Mouse (Mus musculus): ENCODE data around the gene Vav2. TPM values are rescaled to one million over a fixed set of nuclear protein-coding genes. Genes with fewer than 3 reads are reported as not detected.

The Vav2 gene
- polyA plus RNA-seq, 1 experiment = 25.8 TPM

GRCm38 (mm10) chr2:27265819-27266218 lies 161.0 kb downstream of the Vav2 start:
- DNase-seq (ENCODE audit: low spot score) = no peak

- no peak for DNase-seq (ENCODE audit: low spot score)
These were observed 163.8 kb downstream of the Vav2 start for GRCm38 (mm10) chr2:27262984-27263383.

- no peak for DNase-seq (ENCODE audit: low spot score)
These were observed 175.4 kb downstream of the Vav2 start for GRCm38 (mm10) chr2:27251434-27251833.

DNA sequence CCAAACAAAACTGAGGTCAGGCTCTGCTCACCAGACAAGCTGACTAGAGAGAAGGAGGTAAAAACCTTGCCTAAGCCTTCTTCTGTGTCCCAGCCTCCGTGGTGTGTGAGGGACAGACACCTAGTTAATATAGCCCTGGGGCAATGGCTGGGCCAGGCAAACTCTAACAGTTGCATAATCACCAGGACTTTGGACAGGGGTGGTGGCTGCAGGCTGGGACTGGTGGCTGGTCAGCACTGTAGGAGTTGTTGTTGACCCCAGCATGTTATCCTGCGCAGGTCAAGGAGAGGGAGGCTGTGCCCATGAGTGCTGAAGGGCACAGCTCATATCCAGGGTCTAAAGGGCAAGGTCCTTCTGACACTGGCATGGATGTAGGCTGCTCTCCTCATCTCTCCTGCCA lies 178.6 kb downstream of the Vav2 start, which contains the start of gene Sardh:
Gene Sardh, minus strand, starts transcription at position 127 of the 400 bp plus-strand sequence.
- DNase-seq (ENCODE audit: low spot score) = no peak

DNA sequence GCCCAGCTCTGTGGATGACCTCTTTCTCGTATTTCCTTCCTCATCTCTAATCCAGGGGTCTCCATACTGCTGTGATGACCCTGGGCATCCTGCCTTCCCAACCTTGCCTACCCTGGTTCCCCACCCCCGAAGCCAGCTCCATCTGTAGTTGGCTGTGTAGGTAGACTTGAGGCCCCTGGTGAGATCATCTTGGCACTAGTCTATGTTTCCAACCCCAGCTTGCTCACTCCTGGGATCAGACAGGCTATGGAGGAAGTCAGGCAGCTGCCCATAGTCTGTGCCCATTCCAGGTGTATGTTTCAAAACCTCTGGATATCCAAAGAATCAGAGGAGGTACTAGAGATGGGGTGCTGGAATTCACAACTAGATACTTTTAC lies 179.4 kb downstream of the Vav2 start:
- no peak for DNase-seq (ENCODE audit: low spot score)

DNA sequence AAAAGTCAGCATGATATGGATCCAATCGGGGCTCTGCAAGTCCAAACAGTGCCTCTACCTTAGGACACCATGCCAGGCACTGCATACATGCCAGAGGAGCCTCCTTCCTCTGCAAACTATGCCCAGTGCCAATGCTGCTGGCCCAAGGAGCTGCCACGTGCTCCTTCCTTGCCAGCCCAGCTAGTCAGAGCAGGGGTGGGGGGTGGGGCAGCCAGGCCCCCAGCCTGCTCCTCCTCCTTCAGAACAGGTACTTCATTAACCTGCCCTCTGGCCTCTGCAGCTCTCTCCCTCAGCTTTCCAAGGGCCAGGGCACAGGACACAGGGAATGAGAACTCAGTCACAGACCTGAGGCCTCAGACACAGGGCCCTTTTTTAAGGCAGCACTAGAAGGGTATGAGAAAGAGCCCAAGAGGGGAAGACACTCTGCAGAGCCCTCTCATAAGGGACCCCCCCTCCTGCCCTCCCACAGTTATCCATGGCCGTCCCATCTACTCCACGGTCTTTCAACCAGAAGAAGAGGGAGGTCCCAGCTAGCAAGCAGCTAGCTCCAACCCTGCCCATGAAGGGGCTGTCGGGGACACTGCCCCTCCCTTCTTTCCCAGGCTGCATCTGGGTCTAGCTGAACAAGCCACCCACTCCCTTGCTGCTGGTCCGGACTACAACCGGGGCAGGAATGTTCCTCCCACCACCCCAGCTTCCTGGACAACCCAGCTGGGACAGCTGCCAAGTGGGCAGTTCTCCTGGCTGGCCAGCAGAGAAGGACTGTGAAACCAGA lies 179.9 kb downstream of the Vav2 start:
- peak; percentile 47 for DNase-seq (ENCODE audit: low spot score)

DNA sequence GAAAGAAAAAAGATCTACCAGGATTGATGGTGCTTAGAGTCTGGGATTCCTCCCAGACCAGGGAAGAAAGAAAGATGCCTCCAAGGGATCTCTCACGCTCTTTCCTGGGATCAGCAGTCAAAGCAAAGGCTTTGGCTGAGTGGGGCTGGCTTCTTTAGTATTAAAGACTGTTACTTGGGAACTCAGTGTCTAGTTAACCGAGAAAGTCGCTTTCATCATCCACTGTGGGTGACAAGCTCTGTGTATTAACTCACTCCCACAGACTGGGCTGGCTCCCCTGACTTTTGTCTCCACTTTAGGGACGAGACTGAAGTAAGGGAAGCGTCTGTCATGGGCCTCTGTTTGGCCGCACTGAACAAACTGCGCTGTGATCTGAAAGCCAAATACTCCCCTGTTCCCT lies 180.9 kb downstream of the Vav2 start:
- no peak for DNase-seq (ENCODE audit: low spot score)

- DNase-seq (ENCODE audit: low spot score) = peak; percentile 58
These were observed 189.5 kb downstream of the Vav2 start for GRCm38 (mm10) chr2:27237342-27237741.

GRCm38 (mm10) chr2:27235729-27236128 lies 191.1 kb downstream of the Vav2 start:
- no peak for DNase-seq (ENCODE audit: low spot score)

DNA sequence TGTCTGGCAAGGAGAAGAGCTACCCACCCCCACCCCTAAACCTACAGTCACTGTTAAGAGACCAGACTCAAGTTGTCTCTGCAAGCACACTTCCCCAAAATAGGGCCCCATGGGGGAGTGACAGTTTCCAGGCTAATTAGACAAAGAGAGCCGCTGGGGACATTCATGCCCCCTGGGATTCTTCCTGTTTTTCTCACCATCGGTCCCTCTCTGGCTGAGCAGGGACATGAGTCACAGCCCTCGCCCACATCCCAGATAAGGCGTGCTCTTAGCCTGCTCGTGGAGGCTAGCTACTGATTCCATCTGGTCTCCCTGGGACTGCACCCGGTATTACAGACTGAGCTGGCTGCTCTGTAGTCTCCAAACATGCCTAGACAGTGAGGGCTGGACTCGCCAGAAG lies 194.5 kb downstream of the Vav2 start:
- DNase-seq (ENCODE audit: low spot score) = no peak

DNA sequence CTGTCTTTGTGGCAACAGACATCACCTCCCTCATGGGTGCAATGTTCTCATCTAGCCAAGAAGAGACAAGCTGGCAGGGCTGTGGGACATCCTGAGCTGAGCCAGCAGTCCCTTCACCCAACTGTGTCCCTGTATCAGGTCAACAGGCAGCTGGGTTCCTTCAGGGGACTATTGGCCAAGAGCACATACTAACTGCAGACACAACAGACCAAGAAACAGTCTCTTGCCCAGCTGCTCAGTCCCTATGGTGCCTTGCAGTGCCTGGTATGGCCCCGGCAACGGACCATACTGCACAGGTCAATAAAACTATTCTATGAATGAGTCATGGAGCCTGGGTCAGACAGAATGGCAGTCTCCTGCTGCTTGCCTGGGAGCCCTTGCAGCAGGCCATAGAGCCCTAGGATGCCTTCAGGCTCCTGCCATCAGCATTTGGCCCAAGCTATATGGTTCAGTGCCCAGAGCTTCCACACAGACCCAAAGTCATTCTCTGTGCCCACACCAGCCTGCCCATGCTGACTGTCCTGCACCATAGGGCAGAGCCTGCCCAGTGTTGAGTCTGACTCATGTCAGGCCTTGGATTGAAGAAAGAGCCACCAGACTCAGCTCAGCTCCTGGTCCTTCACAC lies 197.2 kb downstream of the Vav2 start:
- DNase-seq (ENCODE audit: low spot score) = no peak

GRCm38 (mm10) chr2:27228809-27229480 lies 197.9 kb downstream of the Vav2 start:
- no peak for DNase-seq (ENCODE audit: low spot score)

DNA sequence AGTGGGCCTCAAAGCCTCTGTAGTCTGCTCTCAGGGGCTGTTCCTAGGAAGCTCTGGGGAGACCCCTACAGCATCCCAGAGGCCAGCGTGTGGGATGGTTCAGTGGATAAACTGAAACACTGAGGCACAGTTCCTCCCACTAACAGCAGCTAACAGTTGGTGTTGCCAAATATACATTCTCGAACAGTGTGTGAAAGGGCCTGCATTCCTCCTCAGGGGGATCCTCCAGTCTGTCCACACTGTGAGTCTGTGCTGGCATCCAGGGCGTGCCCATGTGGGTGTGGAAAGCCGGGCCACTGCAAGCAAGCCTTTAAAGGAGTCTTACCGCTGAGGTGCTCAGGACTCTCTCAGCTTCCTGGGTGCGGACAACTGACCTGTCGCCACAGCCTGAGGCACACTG lies 200.3 kb downstream of the Vav2 start:
- DNase-seq (ENCODE audit: low spot score) = no peak

DNA sequence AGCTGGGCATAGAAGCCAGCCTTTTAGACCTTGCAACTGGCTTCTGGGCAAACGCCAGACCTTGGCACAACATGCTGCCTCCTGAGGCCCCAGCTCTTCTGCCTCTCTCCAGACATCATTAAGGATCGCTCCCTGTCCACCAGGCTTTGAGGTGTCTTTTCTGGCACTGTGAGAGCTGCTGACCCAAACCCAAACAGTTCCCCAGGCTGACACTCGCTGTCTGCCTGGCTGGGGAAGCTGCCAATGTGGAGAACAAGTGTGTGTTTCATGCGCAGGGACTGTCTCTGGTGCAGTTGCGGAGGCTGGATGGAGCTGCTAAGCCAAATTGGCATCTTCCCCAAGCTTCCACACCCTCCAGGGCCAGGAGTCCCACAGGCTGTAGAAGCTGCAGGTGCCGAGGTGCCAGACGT lies 203.8 kb downstream of the Vav2 start:
- no peak for DNase-seq (ENCODE audit: low spot score)

- DNase-seq (ENCODE audit: low spot score) = no peak
These were observed 208.3 kb downstream of the Vav2 start for GRCm38 (mm10) chr2:27218569-27218968.

GRCm38 (mm10) chr2:27218121-27218544 lies 208.7 kb downstream of the Vav2 start:
- no peak for DNase-seq (ENCODE audit: low spot score)

GRCm38 (mm10) chr2:27215537-27215936 lies 211.3 kb downstream of the Vav2 start:
- DNase-seq (ENCODE audit: low spot score) = no peak

Other genes starting within 250 kb of the Vav2 start
- 8.1 and 10.6 TPM in 2 replicates for gene Sardh, start 178.7 kb downstream of the Vav2 start, polyA plus RNA-seq (2012; rRNA removed)
- 8.0 and 10.2 TPM in 2 replicates for gene Brd3os, start 15.3 kb upstream of the Vav2 start, polyA plus RNA-seq (2012; rRNA removed)
- 29.8 and 33.0 TPM in 2 replicates for gene Brd3, start 80.6 kb upstream of the Vav2 start, polyA plus RNA-seq (2012; rRNA removed)
- gene Wdr5, start 88.1 kb upstream of the Vav2 start, polyA plus RNA-seq (2012; rRNA removed) = 29.1 and 34.4 TPM in 2 replicates
- gene Rxra, start 249.4 kb upstream of the Vav2 start, polyA plus RNA-seq (2012; rRNA removed) = 60.0 and 69.6 TPM in 2 replicates